Mouse (Mus musculus): ENCODE data around the gene Hnrnpl.

- TF ChIP-seq CTCF (IDR thresholded peaks at IDR 0.05; ENCODE audit: borderline replicate concordance, extremely low read depth, insufficient read depth, insufficient read length) (no peak), POLR2A (IDR thresholded peaks at IDR 0.05; ENCODE audit: borderline replicate concordance, extremely low read depth, insufficient read depth, insufficient read length, poor library complexity, severe bottlenecking) (no peak)
Observed at GRCm38 (mm10) chr7:28818861-28819452, 10.6 kb downstream of the Hnrnpl start.
